Mouse (Mus musculus) ovary, adult 10 weeks (tissue): ENCODE results near the gene Smarcb1. TPM values are rescaled to one million over a fixed set of nuclear protein-coding genes. Genes with fewer than 3 reads are reported as not detected.

Experiments
- polyA plus RNA-seq: library from polyadenylated mRNA; stranded (reverse); fragments of 350-450 nt; fragmentation: Illumina TruSeq; extraction: RNeasy Lipid Tissue Mini Kit (QIAGEN cat#74804); gene quantifications from one replicate; pipeline ENCODE4 v1.2.3, GENCODE M21; 2014

Gene Smarcb1
- 27.4 TPM for polyA plus RNA-seq

GRCm38 (mm10) chr10:75921026-75921725 lies at the start of gene Smarcb1:
Gene Smarcb1, minus strand, starts transcription at chr10:75921617.

GRCm38 (mm10) chr10:75954381-75954811 lies 33.0 kb upstream of the Smarcb1 start, which contains the start of gene Gm5134:
Gene Gm5134, plus strand, starts transcription at chr10:75954514.

GRCm38 (mm10) chr10:75942736-75943477 lies 21.5 kb upstream of the Smarcb1 start, which contains the start of gene Vpreb3:
Gene Vpreb3, plus strand, starts transcription at chr10:75943057.

GRCm38 (mm10) chr10:75940520-75940919 lies 19.1 kb upstream of the Smarcb1 start, which contains the start of gene Gm867:
Gene Gm867, minus strand, starts transcription at chr10:75940672.

GRCm38 (mm10) chr10:75935680-75936541 lies 14.5 kb upstream of the Smarcb1 start, which contains the start of gene Mmp11:
Gene Mmp11, minus strand, starts transcription at chr10:75936496.

GRCm38 (mm10) chr10:75932891-75933290 lies 11.5 kb upstream of the Smarcb1 start, which contains the start of gene Chchd10:
Gene Chchd10, plus strand, starts transcription at chr10:75933130.

GRCm38 (mm10) chr10:75893089-75893750 lies 28.2 kb downstream of the Smarcb1 start, which contains the start of gene Derl3:
Gene Derl3, plus strand, starts transcription at chr10:75893413.

GRCm38 (mm10) chr10:75859786-75860470 lies 61.5 kb downstream of the Smarcb1 start, which contains the start of gene Mif:
Gene Mif, minus strand, starts transcription at chr10:75860240.

Other genes starting within 250 kb of the Smarcb1 start
- gene Cabin1, start 157.3 kb downstream of the Smarcb1 start, polyA plus RNA-seq: 7.4 TPM
- gene Ddt, start 148.2 kb downstream of the Smarcb1 start, polyA plus RNA-seq: 0.88 TPM
- not detected for gene Gm20441, start 140.7 kb downstream of the Smarcb1 start, polyA plus RNA-seq
- gene Gstt3, start 140.2 kb downstream of the Smarcb1 start, polyA plus RNA-seq: 6.0 TPM
- gene Gstt1, start 123.0 kb downstream of the Smarcb1 start, polyA plus RNA-seq: 3.3 TPM
- not detected for gene Gstt4, start 99.1 kb downstream of the Smarcb1 start, polyA plus RNA-seq
- gene Gstt2, start 84.2 kb downstream of the Smarcb1 start, polyA plus RNA-seq: 2.9 TPM
- gene Mif, start 61.4 kb downstream of the Smarcb1 start, polyA plus RNA-seq: not detected
- not detected for gene Derl3, start 28.2 kb downstream of the Smarcb1 start, polyA plus RNA-seq
- 19.5 TPM for gene Chchd10, start 11.5 kb upstream of the Smarcb1 start, polyA plus RNA-seq
- 19.8 TPM for gene Mmp11, start 14.9 kb upstream of the Smarcb1 start, polyA plus RNA-seq
- gene Gm867, start 19.1 kb upstream of the Smarcb1 start, polyA plus RNA-seq: 1.8 TPM
- 3.6 TPM for gene Vpreb3, start 21.4 kb upstream of the Smarcb1 start, polyA plus RNA-seq
- 0.26 TPM for gene Gm5134, start 32.9 kb upstream of the Smarcb1 start, polyA plus RNA-seq
- 39.1 TPM for gene Zfp280b, start 111.0 kb upstream of the Smarcb1 start, polyA plus RNA-seq
- gene Slc5a4b, start 189.3 kb upstream of the Smarcb1 start, polyA plus RNA-seq: 1.8 TPM
- not detected for gene Slc5a4a, start 225.8 kb upstream of the Smarcb1 start, polyA plus RNA-seq